Mouse (Mus musculus) lung, embryonic 16.5 days (tissue): ENCODE measurements around the gene Syt8. TPM values are rescaled to one million over a fixed set of nuclear protein-coding genes. Genes with fewer than 3 reads are reported as not detected.
A peak's percentile ranks its signal among the peaks of the same experiment; 100 is the strongest.

Source experiments
- ATAC-seq: fragments of 200-750 bp; cut with Nextera tagmentation; 2 replicates; pipeline ENCODE4 v1.8.0; 2017; ENCODE audit warnings: low read depth, mild to moderate bottlenecking, moderate library complexity
- H3K27ac ChIP-seq: fragments of 300-500 bp; sonication (generic); 2 replicates; pipeline ENCODE4 v1.5.1; 2014; ENCODE audit warnings: mild to moderate bottlenecking, control low read depth, low read length
- H3K27me3 ChIP-seq: fragments of 300-500 bp; sonication (generic); 2 replicates; pipeline ENCODE4 v1.6.1; 2014; ENCODE audit warnings: low read depth, low read length, mixed read lengths; ENCODE audit not compliant: control insufficient read depth, insufficient read depth
- H3K36me3 ChIP-seq: fragments of 300-500 bp; sonication (generic); 2 replicates; pipeline ENCODE4 v1.6.1; 2014; ENCODE audit warnings: low read length; ENCODE audit not compliant: control insufficient read depth, insufficient read depth
- H3K4me1 ChIP-seq: fragments of 300-500 bp; sonication (generic); replicated peaks from 2 replicates; pipeline ENCODE4 v1.6.1; 2014; ENCODE audit warnings: low read length, mixed read lengths; ENCODE audit not compliant: control insufficient read depth, insufficient read depth
- H3K4me2 ChIP-seq: fragments of 300-500 bp; sonication (generic); 2 replicates; pipeline ENCODE4 v1.6.1; 2014; ENCODE audit warnings: low read depth, low read length, control low read depth
- H3K4me3 ChIP-seq: fragments of 300-500 bp; sonication (generic); 2 replicates; pipeline ENCODE4 v1.5.1; 2014; ENCODE audit warnings: mild to moderate bottlenecking, low read length, control low read depth
- H3K9ac ChIP-seq: fragments of 300-500 bp; sonication (generic); 2 replicates; pipeline ENCODE4 v1.6.1; 2014; ENCODE audit warnings: low read length, control low read depth
- H3K9me3 ChIP-seq: fragments of 300-500 bp; sonication (generic); 2 replicates; pipeline ENCODE4 v1.6.1; 2016; ENCODE audit warnings: low read length; ENCODE audit not compliant: control insufficient read depth
- WGBS: fragments of 180-500 bp; shearing (Covaris S2); extraction: QIAGEN DNeasy Blood & Tissue Kit; methylation state at CpG from one replicate; pipeline ENCODE4 v1.1.7; 2014; 5-methylcytosine and 5-hydroxymethylcytosine counted together
- polyA plus RNA-seq: library from polyadenylated mRNA; unstranded; fragments of >200 nt; fragmentation: Nextera tagmentation; extraction: Ambion mirVana; gene quantifications from 2 replicates; pipeline ENCODE4 v1.2.1, GENCODE M21; 2015

Syt8 gene
- polyA plus RNA-seq, 1 experiment from 2014 or later, result 0.48 TPM

DNA sequence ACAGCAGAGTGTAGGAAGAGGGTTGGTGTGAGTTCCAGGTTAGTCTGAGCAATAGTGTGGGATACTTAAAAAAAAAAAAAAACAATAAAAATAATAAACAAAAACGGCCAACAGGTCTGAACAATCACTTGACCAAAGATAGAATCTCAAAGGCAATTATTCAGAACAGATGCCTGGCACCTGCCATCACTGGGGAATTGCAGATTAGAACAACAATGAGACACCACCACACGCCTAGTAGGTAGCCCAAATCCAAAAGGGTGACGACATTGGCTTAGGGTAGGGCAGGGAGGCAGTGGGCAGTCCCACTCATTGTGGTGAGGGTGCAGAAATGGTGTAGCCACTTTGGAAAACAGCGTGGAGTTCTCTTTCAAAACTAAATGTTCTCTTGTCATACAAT, 43.0 kb upstream of the Syt8 start:
- H3K36me3 ChIP-seq, result no peaks in the 10 kb centered on the region
- 62% methylated on average over 4 of the region's 4 CpGs for WGBS
- no peaks in the 10 kb centered on the region for H3K27me3 ChIP-seq
- H3K4me2 ChIP-seq, result no peak overlapping the region
- no peak for ATAC-seq
- H3K4me1 ChIP-seq, result peaks cover 8% of the 10 kb centered on the region
- no peaks in the 10 kb centered on the region for H3K9me3 ChIP-seq
- H3K4me3 ChIP-seq, result no peak overlapping the region
- no peak overlapping the region for H3K27ac ChIP-seq
- H3K9ac ChIP-seq, result no peak overlapping the region

DNA sequence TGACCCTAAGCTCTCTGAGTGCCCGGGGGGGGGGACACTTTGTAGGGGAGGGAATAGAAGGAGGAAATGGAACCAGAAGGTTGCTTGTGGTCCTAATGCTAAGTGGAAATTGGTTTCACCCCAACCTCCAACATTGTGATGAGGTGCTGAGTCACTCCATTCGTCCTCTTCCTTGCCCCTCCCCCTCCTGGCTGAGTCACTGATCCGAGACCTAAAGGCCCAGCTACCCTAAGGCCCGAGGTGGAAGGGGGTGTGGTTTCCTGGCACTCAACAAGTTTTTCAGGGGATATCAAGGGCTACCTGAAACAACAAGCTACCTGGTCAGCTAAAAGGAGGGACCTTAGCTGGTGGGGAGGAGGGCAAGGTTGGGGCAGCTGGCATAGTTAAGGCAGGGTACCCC, 41.5 kb upstream of the Syt8 start:
- no peak for ATAC-seq
- H3K4me1 ChIP-seq, result 0 out of 2 replicates have a peak, but pooled peaks cover 1% of the 10 kb centered on the region
- no peak overlapping the region for H3K4me3 ChIP-seq
- H3K27ac ChIP-seq, result no peak overlapping the region
- no peak overlapping the region for H3K9ac ChIP-seq
- H3K27me3 ChIP-seq, result no peaks in the 10 kb centered on the region
- no peak overlapping the region for H3K4me2 ChIP-seq
- 23% methylated on average over 4 of the region's 4 CpGs for WGBS
- no peaks in the 10 kb centered on the region for H3K9me3 ChIP-seq
- H3K36me3 ChIP-seq, result no peaks in the 10 kb centered on the region

DNA sequence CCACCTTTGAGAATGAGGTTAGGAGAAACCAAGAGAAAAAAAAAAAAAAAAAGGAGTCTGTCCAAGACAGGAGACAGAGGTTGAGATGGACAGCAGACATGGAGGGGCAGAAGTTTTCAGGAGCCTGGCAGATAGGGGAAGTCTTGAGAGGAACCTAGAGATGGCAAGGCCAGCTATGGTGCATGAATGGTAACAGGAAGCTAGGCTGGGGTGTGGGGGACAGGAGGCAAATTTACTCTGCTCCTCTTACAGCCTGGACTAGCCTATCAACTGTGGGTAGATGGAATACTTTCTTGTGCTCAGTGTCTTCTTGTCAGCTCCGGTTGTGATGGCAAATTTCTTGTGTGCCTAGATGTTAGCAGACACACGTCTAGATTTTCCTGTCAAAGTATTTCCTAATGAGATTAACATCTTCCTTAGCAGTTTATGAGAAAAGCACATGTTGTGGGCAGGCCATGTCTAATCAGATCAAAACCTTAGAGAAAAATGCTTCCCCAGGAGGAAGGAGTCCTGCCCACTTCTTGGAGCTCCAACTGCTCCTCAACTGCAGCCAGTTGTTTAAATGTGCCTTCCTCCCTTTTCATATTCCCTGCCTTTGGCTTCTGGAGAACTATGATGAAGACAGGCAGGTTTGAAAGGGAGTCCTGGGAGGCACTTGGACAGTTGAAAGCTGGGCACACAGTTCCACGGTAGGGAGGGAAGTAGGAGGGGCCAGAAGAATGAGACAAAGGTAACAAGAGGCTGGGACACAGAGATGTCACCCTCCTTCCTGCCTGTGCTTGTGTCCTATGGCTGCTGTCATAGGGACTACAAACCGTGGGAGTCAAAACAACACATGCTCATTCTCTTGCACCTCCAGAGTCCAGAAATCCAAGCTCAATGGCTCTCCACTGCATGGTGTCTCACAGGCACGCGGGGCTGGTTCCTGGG, 40.1 kb upstream of the Syt8 start:
- H3K9ac ChIP-seq, result no peak overlapping the region
- no peaks in the 10 kb centered on the region for H3K27me3 ChIP-seq
- H3K4me1 ChIP-seq, result no peaks in the 10 kb centered on the region
- 57% methylated on average over 6 of the region's 6 CpGs for WGBS
- ATAC-seq, result no peak
- H3K4me3 ChIP-seq, result no peak overlapping the region
- H3K27ac ChIP-seq, result no peak overlapping the region
- no peaks in the 10 kb centered on the region for H3K9me3 ChIP-seq
- no peaks in the 10 kb centered on the region for H3K36me3 ChIP-seq
- H3K4me2 ChIP-seq, result no peak overlapping the region

DNA sequence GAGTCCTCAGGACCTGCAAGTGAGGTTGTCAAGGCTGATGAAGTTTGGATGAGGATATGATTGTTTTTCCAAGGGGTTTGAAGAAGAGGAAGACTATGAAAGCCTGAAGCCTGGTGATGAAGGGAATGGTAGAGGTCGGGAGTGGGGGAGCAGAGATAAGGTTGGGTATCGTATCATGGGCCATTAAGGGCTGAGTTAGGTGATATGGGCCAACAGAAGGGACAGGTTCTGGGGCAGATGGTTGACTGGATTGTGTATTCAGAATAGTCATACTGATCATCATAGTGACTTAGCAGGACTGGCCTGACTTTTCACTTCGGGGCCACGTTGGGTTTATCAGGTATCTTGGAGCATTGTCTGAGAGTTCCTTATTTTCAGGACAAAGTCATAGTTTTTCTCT, 39.2 kb upstream of the Syt8 start:
- Histone ChIP-seq H3K9me3 (no peaks in the 10 kb centered on the region), H3K27me3 (no peaks in the 10 kb centered on the region), H3K4me2 (no peak overlapping the region), H3K9ac (no peak overlapping the region), H3K36me3 (no peaks in the 10 kb centered on the region), H3K4me3 (no peak overlapping the region), H3K27ac (no peak overlapping the region), H3K4me1 (no peaks in the 10 kb centered on the region)
- 77% methylated on average over 4 of the region's 4 CpGs for WGBS
- ATAC-seq, result no peak

DNA sequence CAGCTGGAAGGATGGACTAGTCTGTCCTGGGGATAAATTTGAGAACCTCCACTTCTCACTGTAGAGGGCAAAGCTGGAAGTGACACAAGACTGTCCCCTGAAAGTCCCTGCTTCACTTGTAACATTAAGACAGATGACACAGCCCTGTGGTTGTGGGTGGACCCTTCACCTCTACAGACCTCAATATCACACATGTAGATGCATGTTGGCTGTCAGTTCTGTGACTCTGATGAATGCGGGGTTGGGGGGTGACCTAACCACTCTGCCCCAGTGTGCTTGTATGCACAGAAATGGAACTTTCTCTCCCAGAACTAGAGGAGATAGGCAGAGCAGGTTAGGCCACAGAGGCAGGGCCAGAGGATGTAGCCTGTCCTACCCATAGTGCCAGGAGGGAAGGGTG, 38.0 kb upstream of the Syt8 start:
- Histone ChIP-seq H3K9ac (no peak overlapping the region), H3K36me3 (no peaks in the 10 kb centered on the region), H3K27ac (no peak overlapping the region), H3K4me3 (no peak overlapping the region), H3K4me1 (no peaks in the 10 kb centered on the region), H3K4me2 (no peak overlapping the region), H3K9me3 (no peaks in the 10 kb centered on the region), H3K27me3 (no peaks in the 10 kb centered on the region)
- 100% methylated on average over 1 of the region's 1 CpGs for WGBS
- no peak for ATAC-seq

DNA sequence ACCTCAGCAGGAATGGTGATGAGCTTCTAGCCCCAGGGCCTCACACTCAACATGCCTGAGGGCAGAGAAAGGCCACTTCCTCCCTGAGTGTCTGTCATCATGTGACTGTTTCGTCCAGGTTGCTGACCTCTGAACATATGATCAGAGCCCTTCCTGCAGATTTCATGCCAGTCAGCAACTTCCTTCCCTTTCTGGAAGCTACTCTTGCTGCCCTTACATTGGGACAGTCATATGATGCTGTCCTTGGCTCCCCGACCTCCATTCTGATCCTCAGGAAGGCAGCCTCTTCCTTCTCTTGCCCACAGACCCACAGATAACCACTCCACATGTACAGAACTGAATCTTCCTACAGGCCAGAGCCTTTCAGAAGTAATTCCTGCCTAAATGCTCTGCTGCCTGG, 36.6 kb upstream of the Syt8 start:
- Histone ChIP-seq H3K27ac (no peak overlapping the region), H3K4me3 (no peak overlapping the region)

DNA sequence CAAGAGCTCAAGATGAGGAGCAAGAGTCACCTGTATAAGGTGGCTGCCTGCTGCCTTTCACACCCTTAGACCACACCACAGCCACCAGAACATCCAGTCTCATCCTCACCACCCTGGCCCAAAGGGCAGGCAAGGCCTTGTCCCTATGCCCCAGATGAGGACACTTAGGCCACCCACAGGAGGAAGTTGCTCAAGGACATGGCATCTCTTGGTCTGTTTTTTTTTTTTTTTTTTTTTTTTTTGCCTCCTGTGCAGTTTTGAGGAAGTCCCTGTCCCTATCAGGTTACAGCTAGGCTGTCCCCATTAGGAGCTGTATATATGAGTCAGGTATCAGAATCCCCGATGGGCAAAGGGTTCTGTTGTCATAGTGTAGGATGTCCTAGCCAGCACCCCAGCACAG, 35.4 kb upstream of the Syt8 start:
- no peaks in the 10 kb centered on the region for H3K36me3 ChIP-seq
- no peaks in the 10 kb centered on the region for H3K4me1 ChIP-seq
- H3K4me2 ChIP-seq, result no peak overlapping the region
- no peaks in the 10 kb centered on the region for H3K27me3 ChIP-seq
- no peak overlapping the region for H3K4me3 ChIP-seq
- ATAC-seq, result no peak
- WGBS, result 62% methylated on average over 1 of the region's 1 CpGs
- no peaks in the 10 kb centered on the region for H3K9me3 ChIP-seq
- no peak overlapping the region for H3K27ac ChIP-seq
- no peak overlapping the region for H3K9ac ChIP-seq

More for the DNA sequence above, 36.6 kb upstream of the Syt8 start:
- no peak overlapping the region for H3K4me2 ChIP-seq
- no peaks in the 10 kb centered on the region for H3K27me3 ChIP-seq
- ATAC-seq, result peak; percentile 29; the same call in 1 of the 2 replicates
- no peaks in the 10 kb centered on the region for H3K4me1 ChIP-seq
- 41% methylated on average over 2 of the region's 2 CpGs for WGBS
- no peaks in the 10 kb centered on the region for H3K36me3 ChIP-seq
- no peaks in the 10 kb centered on the region for H3K9me3 ChIP-seq
- H3K9ac ChIP-seq, result no peak overlapping the region

DNA sequence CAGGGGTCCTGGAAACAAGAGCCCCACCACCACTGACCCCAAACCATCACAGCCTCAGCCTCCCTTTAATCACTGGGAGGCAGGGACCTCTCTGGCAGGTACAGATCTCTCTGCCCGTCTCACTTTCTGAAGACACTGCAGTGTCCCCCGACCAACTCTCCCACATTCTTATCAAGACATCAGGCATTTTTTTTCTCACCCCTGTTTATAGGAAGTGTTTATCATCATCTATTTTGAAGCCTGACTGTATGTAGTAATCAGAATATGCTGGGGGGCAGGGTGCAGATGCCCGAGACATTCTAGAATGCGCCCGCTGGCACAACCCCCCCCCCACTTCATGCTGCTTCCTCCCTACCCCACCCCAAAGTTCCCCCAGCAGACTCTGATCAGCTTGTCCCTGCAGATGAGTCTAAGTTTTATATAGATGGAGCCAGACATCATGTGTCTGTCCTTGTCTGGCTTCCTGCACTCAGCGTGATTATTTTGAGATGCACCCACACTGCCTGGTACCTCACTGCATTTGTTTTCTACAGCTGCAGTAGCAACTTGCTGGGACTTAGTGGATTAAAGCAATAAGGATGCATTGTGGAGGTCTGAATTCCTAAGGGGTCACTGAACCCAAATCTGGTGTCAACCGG, 34.4 kb upstream of the Syt8 start:
- no peak overlapping the region for H3K4me2 ChIP-seq
- no peak overlapping the region for H3K9ac ChIP-seq
- H3K9me3 ChIP-seq, result no peaks in the 10 kb centered on the region
- H3K27ac ChIP-seq, result no peak overlapping the region
- no peaks in the 10 kb centered on the region for H3K4me1 ChIP-seq
- no peak overlapping the region for H3K4me3 ChIP-seq
- ATAC-seq, result no peak
- H3K36me3 ChIP-seq, result no peaks in the 10 kb centered on the region
- 62% methylated on average over 7 of the region's 7 CpGs for WGBS
- no peaks in the 10 kb centered on the region for H3K27me3 ChIP-seq

DNA sequence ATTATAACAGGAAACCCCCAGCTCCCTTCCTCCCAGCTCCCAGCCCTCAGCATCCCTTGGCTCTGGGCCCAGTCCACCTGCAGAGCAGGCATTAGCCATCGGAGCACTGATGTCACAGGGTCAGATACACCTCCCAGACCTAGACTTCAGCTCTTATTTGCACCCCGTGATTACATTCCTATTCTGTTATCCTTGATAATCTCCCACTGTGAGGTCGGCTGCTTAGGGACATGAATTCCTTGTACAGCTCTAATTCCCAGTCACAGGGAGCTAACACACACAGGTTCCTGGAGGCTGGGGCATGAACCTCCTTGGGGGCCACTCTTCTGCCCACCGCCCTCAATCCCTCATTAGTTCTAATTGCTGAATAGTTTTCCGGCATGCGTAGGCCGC, 33.9 kb upstream of the Syt8 start:
- Histone ChIP-seq H3K9ac (no peak overlapping the region), H3K27ac (no peak overlapping the region), H3K4me3 (no peak overlapping the region), H3K9me3 (no peaks in the 10 kb centered on the region), H3K4me1 (no peaks in the 10 kb centered on the region), H3K27me3 (no peaks in the 10 kb centered on the region), H3K4me2 (no peak overlapping the region), H3K36me3 (no peaks in the 10 kb centered on the region)
- WGBS, result 60% methylated on average over 7 of the region's 7 CpGs
- no peak for ATAC-seq
